Mouse (Mus musculus): ENCODE data around the gene Dgkd.
A peak's percentile ranks its signal among the peaks of the same experiment; 100 is the strongest.
"Not testable (repeated sequence)": the region's sequence is repeated elsewhere in the genome, so short reads cannot be mapped to it uniquely, and the experiment has no call there.

Dgkd gene

GRCm38 (mm10) chr1:87852892-87853600 lies at the start of gene Dgkd:
Dgkd (plus strand) TSS chr1:87853287.
- DNase-seq = peak; percentile 77

GRCm38 (mm10) chr1:87803576-87803975 lies 49.5 kb upstream of the Dgkd start, which contains the start of gene Sag:
Sag (plus strand) TSS chr1:87803680.
- no peak for DNase-seq

GRCm38 (mm10) chr1:87807751-87808150 lies 45.3 kb upstream of the Dgkd start:
- no peak for DNase-seq

- DNase-seq = no peak
Measured at GRCm38 (mm10) chr1:87811391-87811790, 41.7 kb upstream of the Dgkd start.

GRCm38 (mm10) chr1:87812061-87812460 lies 41.0 kb upstream of the Dgkd start:
- no peak for DNase-seq

GRCm38 (mm10) chr1:87813155-87813554 lies 39.9 kb upstream of the Dgkd start:
- no peak for DNase-seq

- DNase-seq = no peak
Measured at GRCm38 (mm10) chr1:87813681-87814080, 39.4 kb upstream of the Dgkd start.

GRCm38 (mm10) chr1:87824420-87824995 lies 28.6 kb upstream of the Dgkd start:
- DNase-seq = no peak

GRCm38 (mm10) chr1:87825281-87825680 lies 27.8 kb upstream of the Dgkd start:
- no peak for DNase-seq

- no peak for DNase-seq
Measured at GRCm38 (mm10) chr1:87825991-87826390, 27.1 kb upstream of the Dgkd start.

- DNase-seq = no peak
Measured at GRCm38 (mm10) chr1:87826474-87826873, 26.6 kb upstream of the Dgkd start.

GRCm38 (mm10) chr1:87827476-87827875 lies 25.6 kb upstream of the Dgkd start:
- not testable (repeated sequence) for DNase-seq

GRCm38 (mm10) chr1:87828185-87828584 lies 24.9 kb upstream of the Dgkd start:
- DNase-seq = peak; percentile 77

GRCm38 (mm10) chr1:87828926-87829580 lies 24.0 kb upstream of the Dgkd start:
- DNase-seq = no peak

GRCm38 (mm10) chr1:87829621-87830211 lies 23.4 kb upstream of the Dgkd start:
- DNase-seq = no peak

GRCm38 (mm10) chr1:87836453-87836852 lies 16.6 kb upstream of the Dgkd start:
- no peak for DNase-seq

GRCm38 (mm10) chr1:87837018-87837417 lies 16.1 kb upstream of the Dgkd start:
- no peak for DNase-seq

- no peak for DNase-seq
Measured at GRCm38 (mm10) chr1:87840411-87841208, 12.5 kb upstream of the Dgkd start.

- peak; percentile 73 for DNase-seq
Measured at GRCm38 (mm10) chr1:87846801-87847474, 6.1 kb upstream of the Dgkd start.

GRCm38 (mm10) chr1:87847475-87848168 lies 5.5 kb upstream of the Dgkd start:
- DNase-seq = no peak

- DNase-seq = no peak
Measured at GRCm38 (mm10) chr1:87848237-87848996, 4.7 kb upstream of the Dgkd start.
